Comparison of ENCODE assay signal across 7 mouse cellular contexts in the genomic region with DNA sequence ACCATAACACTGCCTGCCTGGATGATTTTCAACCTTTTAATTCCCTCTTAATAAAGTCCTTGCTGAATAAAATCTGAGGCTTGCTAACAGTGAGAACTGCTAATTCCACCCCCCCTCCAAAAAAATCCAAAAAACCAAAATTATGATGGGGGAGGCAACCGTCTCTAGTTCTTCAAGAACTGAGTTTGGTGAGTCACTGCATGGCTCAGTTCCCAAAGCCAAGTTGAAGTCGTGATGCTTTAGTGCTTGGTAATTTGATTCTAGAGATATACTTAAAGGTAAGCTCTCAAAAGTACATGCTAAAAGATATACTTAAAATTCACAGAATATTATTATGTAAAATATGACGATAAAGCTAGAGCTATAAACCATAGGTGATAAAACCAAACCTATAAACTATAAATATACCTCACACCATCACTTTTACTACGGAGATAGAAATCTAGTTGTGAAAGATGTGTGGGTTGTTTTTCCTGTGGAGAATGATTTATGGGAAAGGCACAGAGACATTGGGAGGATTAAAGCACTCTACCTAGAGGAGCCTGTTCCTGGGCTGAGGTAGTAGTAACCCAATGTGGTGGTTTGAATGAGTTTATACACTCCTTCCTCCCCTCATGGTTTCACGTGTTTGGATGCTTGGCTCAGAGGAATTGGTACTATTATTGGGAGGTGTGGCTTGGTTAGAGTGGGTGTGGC. TPM values are rescaled to one million over a fixed set of nuclear protein-coding genes. Genes with fewer than 3 reads are reported as not detected.
"Had no signal": no experiment of that assay in that cellular context is flagged by ENCODE, and none has a peak within 500 bp of the region (broad histone marks: within the 10 kb centered on the region; RNA-seq: fewer than 3 reads in every experiment).

No protein-coding gene starts in this region.

- DNase-seq: kidney, adult 2 months; kidney, postnatal 25 days; lung, adult 18-20 months; retina, postnatal 1 day; spleen, adult 18-20 months; thymus, postnatal 36 days had no signal

RNA-seq across cellular contexts. Expression of a gene that starts 27.6 kb away (rescaled TPM):
- total RNA-seq: megakaryocyte-erythroid progenitor cell, adult 5-6 weeks had no signal
